Mouse (Mus musculus) urinary bladder, postnatal 14 days (tissue): ENCODE results near the gene Gpx8.

Source experiments
- DNase-seq: peaks from one replicate; pipeline ENCODE4 v3.0.0; 2021; ENCODE audit warnings: low spot score

The Gpx8 gene

GRCm38 (mm10) chr13:113046211-113046883 lies at the start of gene Gpx8:
Gene Gpx8 (minus strand): TSS chr13:113046410.
- DNase-seq, result peak; percentile 73

DNA sequence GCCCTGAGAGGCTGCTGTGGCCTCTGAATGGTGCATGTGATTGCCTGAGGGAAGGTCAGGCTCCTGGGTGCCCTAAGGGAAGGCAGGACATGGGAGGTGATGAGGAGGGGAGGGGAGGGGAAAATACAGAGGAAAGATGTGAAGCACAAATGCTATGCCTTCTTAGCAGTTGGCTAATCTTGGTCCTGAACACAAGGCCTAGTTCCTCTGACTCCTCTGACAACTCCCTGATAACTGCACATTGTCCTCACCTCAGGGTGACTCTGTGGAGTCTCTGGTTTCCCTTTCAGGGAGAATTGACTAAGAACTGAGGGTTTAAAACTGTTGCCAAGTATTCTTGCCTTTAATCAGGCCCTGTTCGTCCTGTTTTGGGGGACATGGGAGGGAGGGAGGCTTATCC lies 48.4 kb upstream of the Gpx8 start:
- no peak for DNase-seq

DNA sequence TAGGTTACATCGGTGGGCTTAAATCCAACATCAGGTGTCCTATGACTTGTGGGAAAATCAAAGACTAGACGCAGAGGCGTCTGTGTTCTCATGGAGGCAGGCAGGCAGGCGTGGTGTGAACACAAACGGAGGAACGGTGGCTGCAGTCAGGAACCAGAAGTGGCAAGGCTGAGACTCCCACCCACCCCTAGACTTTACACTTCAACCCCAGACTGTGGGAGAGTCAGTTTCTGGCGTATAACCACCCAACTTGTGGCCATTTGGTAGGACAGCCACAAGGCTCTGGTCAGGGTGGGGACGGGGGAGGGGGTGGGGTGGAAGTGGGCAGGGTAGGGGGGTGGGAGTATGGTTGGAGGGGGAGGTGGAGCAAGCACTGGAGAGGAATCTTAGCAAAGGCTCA lies 44.3 kb upstream of the Gpx8 start:
- DNase-seq, result no peak

GRCm38 (mm10) chr13:113087226-113088017 lies 41.2 kb upstream of the Gpx8 start:
- DNase-seq, result no peak

DNA sequence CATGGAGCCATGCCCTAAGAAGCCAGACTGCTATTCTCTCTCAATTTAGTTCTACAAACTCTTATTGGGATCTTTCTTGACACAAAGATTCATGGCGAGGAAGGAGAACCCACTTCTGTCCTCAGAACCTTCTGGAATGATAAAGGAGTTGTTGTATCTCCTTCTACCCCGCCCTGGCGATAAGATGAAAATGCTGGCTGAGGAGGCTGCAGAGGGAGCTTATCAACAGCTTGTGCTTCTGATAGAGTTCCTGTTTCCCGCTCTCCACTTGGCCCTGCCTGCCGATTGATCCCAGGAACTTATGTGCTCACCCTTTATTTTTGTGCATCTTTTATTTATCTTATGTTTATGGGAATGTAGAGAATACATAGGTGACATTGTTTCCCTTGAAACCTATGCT lies 38.5 kb upstream of the Gpx8 start:
- DNase-seq, result no peak

- DNase-seq, result no peak
These were observed 35.9 kb upstream of the Gpx8 start for GRCm38 (mm10) chr13:113082101-113082500.

DNA sequence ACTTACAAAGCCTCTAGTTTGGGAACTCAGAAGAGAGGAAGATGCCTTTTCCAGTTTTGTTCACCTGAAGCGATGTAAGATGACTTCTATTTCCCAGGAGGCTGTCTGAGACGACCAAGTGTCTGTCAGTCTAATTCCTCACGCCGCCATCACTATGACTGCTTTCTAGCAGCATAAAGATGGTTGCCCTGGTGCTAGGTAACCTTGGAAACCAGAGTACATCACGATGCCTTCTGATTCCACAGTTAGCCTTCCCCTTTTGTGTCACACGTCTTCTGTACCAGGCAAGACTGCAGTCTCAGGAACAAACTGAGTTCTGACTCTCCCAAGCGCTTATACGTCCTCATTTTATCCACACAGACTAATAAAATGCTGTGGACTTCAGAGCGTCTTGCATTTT lies 32.8 kb upstream of the Gpx8 start:
- no peak for DNase-seq

- DNase-seq, result no peak
These were observed 18.3 kb upstream of the Gpx8 start for GRCm38 (mm10) chr13:113064542-113064941.

DNA sequence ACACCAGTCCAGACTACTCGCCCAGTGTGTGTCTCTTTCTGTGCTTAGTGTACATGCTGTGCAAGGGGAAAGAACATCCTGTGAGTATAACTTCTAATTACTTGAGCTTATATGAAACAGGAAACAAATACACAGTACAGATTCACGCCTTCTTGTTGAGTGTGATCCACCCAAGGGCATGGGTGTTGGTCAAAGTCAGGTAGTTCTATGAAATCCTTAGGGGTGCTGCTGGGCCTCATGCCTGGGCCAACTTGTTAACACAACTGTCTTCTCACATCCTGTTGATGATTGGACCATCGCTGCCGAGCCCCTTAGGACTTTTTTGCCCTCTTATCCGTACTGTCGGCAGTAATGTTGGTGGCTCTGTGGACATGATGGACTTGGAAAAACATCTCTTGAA lies 15.5 kb upstream of the Gpx8 start:
- no peak for DNase-seq

GRCm38 (mm10) chr13:113055826-113056225 lies 9.6 kb upstream of the Gpx8 start:
- DNase-seq, result no peak

DNA sequence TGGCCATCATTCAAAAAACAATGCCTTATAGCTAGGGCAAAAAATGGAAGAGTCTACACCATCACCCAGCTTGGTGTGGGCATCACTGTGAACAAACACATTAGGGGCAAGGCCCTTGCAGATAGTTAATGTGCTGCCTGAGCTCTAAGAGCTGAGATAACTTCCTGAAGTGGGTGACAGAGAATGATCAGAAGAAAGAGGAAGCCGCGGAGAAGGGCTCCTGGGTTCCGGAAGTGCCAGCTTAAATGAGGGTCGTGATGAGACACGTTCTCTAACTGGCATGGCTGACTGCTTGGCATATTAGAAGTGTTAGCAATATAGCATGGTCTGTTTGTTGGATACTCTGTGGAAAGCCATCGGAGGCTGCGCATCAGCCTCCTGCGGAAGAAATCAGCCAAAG lies 8.0 kb upstream of the Gpx8 start:
- no peak for DNase-seq

- DNase-seq, result no peak
These were observed 1.4 kb upstream of the Gpx8 start for GRCm38 (mm10) chr13:113047647-113048046.

DNA sequence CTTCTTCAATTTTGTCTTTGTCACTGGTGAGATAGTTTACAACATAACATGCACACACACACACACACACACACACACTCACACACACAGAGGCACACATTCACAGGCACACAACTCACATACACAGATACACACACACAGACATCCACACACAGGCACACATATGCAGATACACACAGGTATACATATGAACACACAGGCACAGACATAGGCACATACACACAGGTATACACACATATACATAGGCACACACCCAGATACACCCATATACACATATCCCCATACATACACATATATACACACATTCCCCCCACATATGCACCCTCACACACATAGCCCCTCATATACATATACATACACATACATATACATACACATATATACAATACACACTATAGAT lies 808 bp upstream of the Gpx8 start:
- DNase-seq, result no peak

GRCm38 (mm10) chr13:113045458-113046110 lies 626 bp downstream of the Gpx8 start:
- DNase-seq, result no peak

- no peak for DNase-seq
These were observed 1.3 kb downstream of the Gpx8 start for GRCm38 (mm10) chr13:113044876-113045275.

DNA sequence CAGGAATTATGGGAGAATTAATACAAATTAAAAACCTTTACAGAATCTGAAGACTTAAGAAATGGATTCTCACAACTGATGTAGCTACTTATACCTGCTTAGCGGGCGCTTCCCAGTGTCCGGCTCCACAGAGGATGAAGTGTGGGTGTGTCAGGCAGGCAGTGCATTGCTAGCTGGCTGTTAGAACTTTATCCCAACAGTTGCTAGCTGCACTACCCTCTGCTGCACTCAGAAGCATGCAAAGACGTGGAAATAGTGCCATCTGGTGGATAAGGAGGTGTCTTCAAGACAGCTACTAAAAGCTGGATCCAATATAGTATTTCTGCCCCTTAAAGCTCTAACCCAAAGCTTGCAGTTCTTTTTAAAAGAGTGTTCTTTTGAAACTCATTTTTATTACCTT lies 10.4 kb downstream of the Gpx8 start:
- DNase-seq, result peak; percentile 81

- peak; percentile 59 for DNase-seq
These were observed 11.2 kb downstream of the Gpx8 start, which contains the start of gene Cdc20b for GRCm38 (mm10) chr13:113034950-113035421. Gene Cdc20b (plus strand): TSS chr13:113035111.

DNA sequence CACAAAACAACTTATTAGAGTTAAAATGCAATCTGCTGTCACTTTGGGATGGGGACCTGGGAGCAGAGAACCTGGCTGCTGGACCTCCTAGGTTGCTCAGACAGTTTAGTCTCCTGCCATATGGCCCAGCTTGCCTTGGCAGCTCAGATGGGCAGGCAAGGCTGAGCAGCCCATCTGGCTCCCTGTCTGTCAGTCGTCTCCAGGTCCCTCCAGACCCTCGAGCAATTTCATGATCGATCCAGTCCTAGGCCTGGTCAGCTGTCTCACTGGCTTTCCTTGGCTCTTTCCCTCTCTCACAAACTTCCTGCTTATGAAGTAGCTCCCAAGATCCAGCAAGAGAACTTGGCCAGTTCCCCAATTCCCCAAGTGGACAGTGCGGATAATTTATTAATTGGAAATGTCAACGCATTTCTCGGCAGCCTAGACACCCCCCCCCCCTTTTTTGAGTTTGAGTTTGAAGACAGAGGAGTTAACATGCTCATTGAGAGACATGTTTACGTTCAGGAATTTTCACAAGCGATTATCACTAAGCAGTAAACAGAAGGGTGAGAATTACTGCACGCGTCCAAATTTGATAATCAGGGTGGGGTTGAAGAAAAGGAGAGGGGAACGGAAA lies 11.8 kb downstream of the Gpx8 start:
- no peak for DNase-seq

DNA sequence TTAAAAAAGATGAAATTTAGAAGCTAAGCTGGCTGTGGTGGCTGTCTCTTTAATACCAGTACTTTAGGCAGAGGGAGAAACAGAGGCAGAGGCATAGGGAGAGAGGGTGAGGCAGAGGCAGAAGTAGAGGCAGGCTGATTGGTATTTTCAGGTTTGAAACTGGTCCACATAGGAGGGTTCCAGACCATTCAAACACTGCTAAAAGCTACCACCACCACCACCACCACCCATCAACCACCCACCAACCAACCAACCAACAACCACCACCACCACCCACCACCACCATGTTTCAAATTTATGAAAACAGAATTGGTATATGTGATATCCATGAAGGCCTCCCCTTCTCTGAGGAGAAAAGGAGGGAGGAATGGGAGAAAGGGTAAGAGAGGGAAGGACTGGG lies 13.4 kb downstream of the Gpx8 start:
- DNase-seq, result no peak

GRCm38 (mm10) chr13:113031792-113032571 lies 14.2 kb downstream of the Gpx8 start:
- DNase-seq, result peak; percentile 15

DNA sequence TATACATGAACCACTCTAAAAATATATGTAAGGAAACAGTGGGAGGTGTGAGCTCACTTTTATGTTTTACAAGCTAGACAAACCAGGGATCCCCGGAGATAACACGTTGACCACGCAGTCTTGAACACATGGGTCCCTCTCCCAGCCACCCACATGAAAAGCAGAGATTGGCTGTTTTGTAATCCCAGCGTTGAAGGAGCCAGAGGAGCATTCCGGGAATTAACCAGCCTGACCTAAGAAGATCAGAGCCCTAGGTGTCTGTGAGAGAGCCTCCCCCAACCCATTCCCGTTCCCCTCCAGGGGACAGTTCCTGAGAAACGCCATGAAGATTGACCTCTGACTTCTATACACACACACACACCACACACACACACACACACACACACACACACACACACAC lies 14.9 kb downstream of the Gpx8 start:
- no peak for DNase-seq
